Comparison of ENCODE assay signal across 8 mouse cellular contexts in the genomic region with DNA sequence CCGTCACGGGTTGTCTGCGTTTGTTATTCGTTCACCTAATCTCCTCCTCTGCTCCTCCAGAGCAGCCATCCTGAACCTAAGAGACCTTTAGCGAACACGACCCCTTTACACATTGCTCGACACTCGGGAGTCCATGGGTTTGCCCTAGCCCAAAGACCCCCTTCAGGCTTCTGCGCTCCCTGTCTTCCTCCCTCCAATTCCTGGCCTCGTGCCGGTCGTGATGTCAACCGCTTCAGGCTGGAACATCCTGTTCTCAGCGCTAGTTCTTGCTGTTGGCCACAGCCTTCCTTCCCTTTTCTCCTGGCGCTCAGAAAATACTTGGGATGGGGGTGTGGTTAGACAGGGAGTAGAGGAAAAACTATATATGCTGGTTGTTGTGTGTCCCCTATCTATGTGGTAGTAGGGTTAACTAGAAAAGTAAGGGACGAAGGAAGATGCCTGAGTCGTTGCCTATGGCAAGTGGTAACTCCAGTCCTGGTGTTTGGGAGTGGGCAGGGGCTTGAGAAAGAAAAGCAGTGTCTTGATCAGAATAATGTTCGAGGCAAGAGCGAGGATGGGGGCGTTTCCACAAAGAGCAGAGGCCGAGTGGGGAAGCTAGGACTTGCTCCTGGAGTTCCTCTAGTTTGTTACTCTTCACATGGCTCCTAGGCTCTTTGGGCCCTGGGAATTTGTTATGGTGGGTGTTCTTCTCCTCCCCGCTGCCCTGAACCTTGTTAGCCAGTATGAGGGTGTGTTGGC. TPM values are rescaled to one million over a fixed set of nuclear protein-coding genes. Genes with fewer than 3 reads are reported as not detected.
DNase-seq lines count a peak whose midpoint lies in the region; ATAC-seq and TF ChIP-seq lines count a peak whose summit lies in the region.

No protein-coding gene starts in this region.

- H3K4me3 ChIP-seq in ES-Bruce4 (ENCODE audit: low read depth, low read length), result peak overlapping the region; percentile 79
- peak overlapping the region; percentile 50 for H3K4me3 ChIP-seq in forebrain, embryonic 12.5 days (replicated peaks)

- H3K27ac ChIP-seq in ES-Bruce4 (ENCODE audit: insufficient read depth, low read length), result no peak overlapping the region
- H3K27ac ChIP-seq in forebrain, embryonic 12.5 days, result peak overlapping the region; percentile 87

- under 1% methylated on average over 22 of the region's 22 CpGs for WGBS in forebrain, embryonic 12.5 days

- ATAC-seq in forebrain, embryonic 12.5 days (ENCODE audit: low FRiP score), result no peak

- peaks cover 22% of the 10 kb centered on the region for H3K36me3 ChIP-seq in ES-Bruce4 (ENCODE audit: control insufficient read depth, insufficient read depth, low read length, poor library complexity, severe bottlenecking)
- H3K36me3 ChIP-seq in forebrain, embryonic 12.5 days (replicated peaks), result peaks cover 37% of the 10 kb centered on the region

- no peak for TF ChIP-seq CTCF in ES-Bruce4 (IDR thresholded peaks at IDR 0.05; ENCODE audit: low read depth, low read length)

- no peaks in the 10 kb centered on the region for H3K27me3 ChIP-seq in ES-Bruce4 (ENCODE audit: control insufficient read depth, insufficient read depth, low read length, poor library complexity, severe bottlenecking)
- H3K27me3 ChIP-seq in forebrain, embryonic 12.5 days, result no peaks in the 10 kb centered on the region

- H3K9me3 ChIP-seq in ES-Bruce4 (replicated peaks; ENCODE audit: control insufficient read depth, insufficient read depth, low read length, poor library complexity, severe bottlenecking), result no peaks in the 10 kb centered on the region
- no peaks in the 10 kb centered on the region for H3K9me3 ChIP-seq in forebrain, embryonic 12.5 days

- peak overlapping the region; percentile 72 for H3K4me2 ChIP-seq in forebrain, embryonic 12.5 days

- intact Hi-C loops in heart, postnatal 25 days (cut with DNase I), result loop anchor here (5.0 kb wide), 1 partner anchor 298 kb away; the partner anchor contains the start of genes Cyb5d1, Naa38 and Tmem88

- peak; percentile 78 for DNase-seq in adrenal gland, adult 2 months
- peak; percentile 84 for DNase-seq in heart, postnatal 25 days (ENCODE audit: low spot score)
- peak; percentile 77 for DNase-seq in layer of hippocampus, adult 9-11 months
- DNase-seq in lung, postnatal 25 days (ENCODE audit: low spot score), result peak; percentile 94
- peak; percentile 32 to 35 for DNase-seq in spleen, postnatal 14 days (ENCODE audit: low spot score in 2 of 2)
- DNase-seq in frontal cortex, postnatal 25 days (ENCODE audit: low spot score in 2 of 2), result no peak

- no peaks in the 10 kb centered on the region for H3K4me1 ChIP-seq in ES-Bruce4 (ENCODE audit: control insufficient read depth, insufficient read depth, low read length)
- peaks cover 64% of the 10 kb centered on the region for H3K4me1 ChIP-seq in forebrain, embryonic 12.5 days

- no peak for TF ChIP-seq EP300 in ES-Bruce4 (IDR thresholded peaks at IDR 0.05; ENCODE audit: insufficient read depth, low read depth, low read length)

- H3K9ac ChIP-seq in ES-Bruce4 (ENCODE audit: low read depth, poor library complexity, severe bottlenecking), result peak overlapping the region; percentile 65
- H3K9ac ChIP-seq in forebrain, embryonic 12.5 days, result peak overlapping the region; percentile 44

- no peak for TF ChIP-seq POLR2A in ES-Bruce4 (IDR thresholded peaks at IDR 0.05; ENCODE audit: insufficient read depth, low read length)

RNA-seq across cellular contexts. Expression of gene Per1, which starts 4.3 kb away (rescaled TPM):
- 25.0 and 29.3 TPM in 2 replicates for polyA plus RNA-seq in ES-Bruce4 (2011; ENCODE audit: insufficient read depth, insufficient read length, low read depth, missing spikeins)
- total RNA-seq in adrenal gland, adult 2 months (2021), result 10 to 100 TPM; 55.0 to 75.9 TPM
- 41.3 and 76.1 TPM in 2 replicates for polyA plus RNA-seq in adrenal gland, adult 2 months (2012; rRNA removed)
- 7.8 and 12.3 TPM in 2 replicates for polyA plus RNA-seq in forebrain, embryonic 12.5 days (2016; fragmentation: Nextera tagmentation; extraction: Ambion mirVana)
- total RNA-seq in heart, postnatal 25 days (2021), result 10 to 100 TPM; 32.3 to 61.0 TPM

RNA-seq across cellular contexts. Expression of gene Vamp2, which starts 11.1 kb away (rescaled TPM):
- 39.5 and 41.6 TPM in 2 replicates for polyA plus RNA-seq in ES-Bruce4 (2011; ENCODE audit: insufficient read depth, insufficient read length, low read depth, missing spikeins)
- 100 to 1,000 TPM; 104 to 130 TPM for total RNA-seq in adrenal gland, adult 2 months (2021)
- 425 and 479 TPM in 2 replicates for polyA plus RNA-seq in adrenal gland, adult 2 months (2012; rRNA removed)
- 103 and 121 TPM in 2 replicates for polyA plus RNA-seq in forebrain, embryonic 12.5 days (2016; fragmentation: Nextera tagmentation; extraction: Ambion mirVana)
- 10 to 100 TPM; 59.6 to 65.7 TPM for total RNA-seq in heart, postnatal 25 days (2021)

RNA-seq across cellular contexts. Expression of gene Hes7, which starts 20.9 kb away (rescaled TPM):
- polyA plus RNA-seq in ES-Bruce4 (2011; ENCODE audit: insufficient read depth, insufficient read length, low read depth, missing spikeins), result not detected in 2 replicates
- not detected for total RNA-seq in adrenal gland, adult 2 months (2021)
- polyA plus RNA-seq in adrenal gland, adult 2 months (2012; rRNA removed), result 1.3 and 1.6 TPM in 2 replicates
- 0.31 and 0.43 TPM in 2 replicates for polyA plus RNA-seq in forebrain, embryonic 12.5 days (2016; fragmentation: Nextera tagmentation; extraction: Ambion mirVana)
- under 1 TPM in 1 of 2 experiments, not detected in 1; 0.14 TPM for total RNA-seq in heart, postnatal 25 days (2021)

RNA-seq across cellular contexts. Expression of gene 9130213A22Rik, which starts 23.0 kb away (rescaled TPM):
- polyA plus RNA-seq in ES-Bruce4 (2011; ENCODE audit: insufficient read depth, insufficient read length, low read depth, missing spikeins), result not detected in 2 replicates
- total RNA-seq in adrenal gland, adult 2 months (2021), result under 1 TPM; 0.59 to 0.78 TPM
- polyA plus RNA-seq in adrenal gland, adult 2 months (2012; rRNA removed), result 2.3 and 3.0 TPM in 2 replicates
- 0.11 TPM in 1 of 2 replicates, not detected in the other for polyA plus RNA-seq in forebrain, embryonic 12.5 days (2016; fragmentation: Nextera tagmentation; extraction: Ambion mirVana)
- under 1 TPM in 1 of 2 experiments, not detected in 1; 0.21 TPM for total RNA-seq in heart, postnatal 25 days (2021)

RNA-seq across cellular contexts. Expression of gene Aloxe3, which starts 26.4 kb away (rescaled TPM):
- polyA plus RNA-seq in ES-Bruce4 (2011; ENCODE audit: insufficient read depth, insufficient read length, low read depth, missing spikeins), result 1.7 and 2.0 TPM in 2 replicates
- 1 to 10 TPM in 1 of 2 experiments, under 1 TPM in 1; 0.79 to 1.0 TPM for total RNA-seq in adrenal gland, adult 2 months (2021)
- 1.4 and 2.5 TPM in 2 replicates for polyA plus RNA-seq in adrenal gland, adult 2 months (2012; rRNA removed)
- polyA plus RNA-seq in forebrain, embryonic 12.5 days (2016; fragmentation: Nextera tagmentation; extraction: Ambion mirVana), result 0.19 and 0.55 TPM in 2 replicates
- total RNA-seq in heart, postnatal 25 days (2021), result not detected

Comparison
In these comparisons a context has a peak if more than half of its experiments do, and no peak if none do; other contexts are left out.
1. DNase-seq: peak in adrenal gland, adult 2 months (single experiment), heart, postnatal 25 days (single experiment), layer of hippocampus, adult 9-11 months (single experiment), lung, postnatal 25 days (single experiment) and spleen, postnatal 14 days (2 of 2); none in frontal cortex, postnatal 25 days (0 of 2).